Mouse (Mus musculus) right cerebral cortex, postnatal 36 days (tissue): ENCODE results near the gene Trnau1ap.

Experiments
- DNase-seq, 2 experiments: peaks; one replicate each; pipeline ENCODE4 v3.0.0; 2022; ENCODE audit warnings: low spot score in 2 of 2, mixed read lengths in 1 of 2

Gene Trnau1ap

GRCm38 (mm10) chr4:132329115-132329834 lies at the start of gene Trnau1ap:
TSS of gene Trnau1ap (minus strand) at chr4:132329538.
- peak; percentile 71 to 78 for DNase-seq

DNA sequence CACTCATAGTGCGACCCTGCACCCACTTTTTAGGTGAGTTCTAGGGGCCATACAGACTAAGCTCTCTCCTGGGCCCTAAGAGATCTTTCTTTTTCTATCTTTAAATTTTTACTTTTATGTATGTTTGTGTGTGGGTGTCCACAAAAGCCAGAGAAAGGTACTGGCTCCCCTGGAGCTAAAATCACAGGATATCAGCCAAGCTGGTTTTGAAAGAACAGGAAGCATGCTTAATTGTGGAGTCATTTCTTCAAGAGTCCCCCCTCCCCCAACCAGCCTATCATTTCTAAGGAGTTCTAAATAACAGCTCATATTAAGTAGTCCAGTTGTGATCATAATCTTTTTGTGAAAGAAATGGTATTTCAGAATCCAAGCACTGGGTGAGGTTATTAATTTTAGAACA lies 44.5 kb upstream of the Trnau1ap start:
- no peak for DNase-seq

DNA sequence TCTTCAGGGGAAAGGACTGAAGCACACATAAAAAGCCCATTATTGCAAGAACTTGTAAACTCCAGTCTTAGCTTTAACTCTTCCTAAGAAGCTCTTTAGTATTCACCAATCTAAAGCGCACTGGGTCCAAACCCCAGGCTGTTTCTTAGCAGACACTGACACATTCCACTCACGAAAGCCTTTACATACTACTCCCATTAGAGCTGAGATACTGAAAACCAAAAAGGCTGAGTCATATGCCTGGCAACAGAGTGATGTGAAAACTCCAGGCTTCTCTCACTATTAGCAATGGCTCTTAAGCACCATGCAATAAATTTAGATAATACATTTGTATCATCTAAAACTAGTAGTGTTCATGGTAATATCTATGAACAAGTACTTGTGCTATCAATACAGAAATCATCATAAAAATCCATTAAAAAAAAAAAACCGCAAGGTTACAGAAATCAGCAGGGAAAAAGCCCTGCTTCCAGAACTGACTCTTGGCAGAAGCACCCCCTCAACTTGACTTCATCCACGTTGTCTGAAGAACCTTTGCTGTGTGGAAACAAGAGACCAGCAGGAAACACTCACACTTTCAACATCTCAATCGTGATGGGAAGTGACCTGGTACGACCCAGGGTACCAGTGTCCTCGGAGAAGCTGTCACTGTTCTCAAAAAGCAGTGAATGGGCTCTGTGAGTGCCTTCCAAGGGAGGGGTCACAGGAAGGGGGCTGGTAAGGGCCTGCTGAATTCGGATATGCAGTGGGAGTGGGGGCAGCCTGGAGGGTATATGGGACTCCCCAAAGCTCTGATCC lies 40.8 kb upstream of the Trnau1ap start:
- no peak for DNase-seq

DNA sequence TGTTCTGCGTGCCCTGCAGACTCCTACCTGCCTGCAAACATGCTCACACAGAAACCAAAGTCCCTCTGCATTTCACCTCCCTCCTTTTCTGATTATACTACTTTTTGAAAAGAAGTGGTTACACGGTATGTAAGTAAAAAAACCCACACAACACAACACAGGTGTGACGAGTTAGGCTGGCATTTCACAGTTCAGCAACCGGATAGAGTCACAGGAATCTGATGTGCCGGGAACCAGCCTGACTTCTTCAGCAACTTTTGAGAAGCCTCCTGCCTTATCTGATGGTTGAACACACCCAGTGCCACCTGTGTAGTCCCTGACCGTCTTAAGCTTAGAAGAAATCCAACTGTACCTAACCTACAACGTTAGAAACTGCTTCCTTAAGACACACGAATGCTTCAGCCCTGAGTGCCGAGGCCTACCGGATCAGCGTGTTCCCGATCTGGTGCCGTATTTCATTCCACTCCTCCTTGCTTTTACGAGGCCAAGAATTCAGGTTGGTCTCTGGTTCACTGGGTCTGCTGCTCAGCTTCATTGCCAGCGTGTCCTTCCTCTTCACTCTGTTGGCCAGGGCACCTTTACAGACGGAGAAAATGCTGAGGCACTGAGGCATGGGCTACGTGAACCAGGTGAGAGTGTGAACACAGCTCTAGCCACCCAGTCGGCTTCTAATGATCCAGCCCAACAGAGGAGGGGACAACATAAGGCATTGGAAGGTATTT lies 38.3 kb upstream of the Trnau1ap start:
- DNase-seq, result no peak

- no peak for DNase-seq
Observed at GRCm38 (mm10) chr4:132365450-132366060, 36.2 kb upstream of the Trnau1ap start.

DNA sequence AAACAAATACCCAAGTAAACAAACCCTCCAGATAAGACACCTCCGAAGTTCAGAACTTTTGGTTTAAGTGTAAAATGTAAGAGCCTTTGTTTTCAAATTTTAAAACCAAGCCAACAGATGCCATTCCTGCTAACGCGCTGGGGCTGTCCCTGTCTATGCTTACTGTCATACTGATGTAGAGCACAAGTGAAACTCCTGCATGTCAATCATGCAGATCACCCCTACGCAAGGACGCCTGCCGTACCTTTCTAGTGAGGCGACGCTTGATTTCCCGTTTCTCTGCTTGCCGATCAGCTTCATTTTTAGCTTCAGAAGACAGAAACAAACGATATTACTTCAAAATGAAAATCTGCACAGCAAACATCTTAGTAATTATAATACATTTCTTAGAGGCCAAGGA lies 34.1 kb upstream of the Trnau1ap start:
- DNase-seq, result no peak

DNA sequence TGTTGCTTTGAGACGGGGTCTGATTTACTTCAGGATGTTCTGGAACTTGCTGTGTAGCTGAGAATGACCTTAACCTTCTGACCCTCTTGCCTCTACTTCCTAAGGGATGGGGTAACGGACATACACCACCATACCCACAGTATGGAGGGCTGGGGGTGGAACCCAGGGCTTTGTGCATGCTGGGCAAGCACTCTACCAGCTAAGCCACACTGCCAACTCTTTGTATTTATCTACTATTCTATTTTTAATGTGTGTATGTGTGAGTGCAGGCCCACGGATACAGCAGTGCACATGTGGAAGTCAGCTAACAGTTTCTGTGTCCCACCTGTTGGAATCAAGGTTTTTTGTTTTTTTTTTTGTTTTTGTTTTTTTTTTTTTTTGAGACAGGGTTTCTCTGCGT lies 30.2 kb upstream of the Trnau1ap start:
- DNase-seq, result no peak

DNA sequence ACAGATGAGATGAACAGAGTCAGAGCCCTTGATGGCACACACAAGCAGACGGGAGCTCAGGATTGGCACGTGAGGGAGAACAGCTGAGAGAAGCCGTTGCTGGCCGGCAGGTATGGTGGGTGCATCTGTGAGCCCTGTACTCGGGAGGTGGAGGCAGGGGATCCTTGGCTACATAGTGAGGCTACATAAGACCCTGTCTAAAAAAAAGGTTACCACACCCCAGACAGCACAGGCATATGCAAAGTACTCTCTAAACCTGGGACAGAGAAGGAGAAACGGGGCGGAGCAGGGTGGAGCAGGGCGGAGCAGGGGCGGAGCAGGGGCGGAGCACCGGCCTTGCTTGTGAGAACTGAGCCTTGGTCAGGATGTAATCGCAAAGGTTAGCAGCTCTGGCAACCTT lies 26.8 kb upstream of the Trnau1ap start:
- DNase-seq, result no peak

DNA sequence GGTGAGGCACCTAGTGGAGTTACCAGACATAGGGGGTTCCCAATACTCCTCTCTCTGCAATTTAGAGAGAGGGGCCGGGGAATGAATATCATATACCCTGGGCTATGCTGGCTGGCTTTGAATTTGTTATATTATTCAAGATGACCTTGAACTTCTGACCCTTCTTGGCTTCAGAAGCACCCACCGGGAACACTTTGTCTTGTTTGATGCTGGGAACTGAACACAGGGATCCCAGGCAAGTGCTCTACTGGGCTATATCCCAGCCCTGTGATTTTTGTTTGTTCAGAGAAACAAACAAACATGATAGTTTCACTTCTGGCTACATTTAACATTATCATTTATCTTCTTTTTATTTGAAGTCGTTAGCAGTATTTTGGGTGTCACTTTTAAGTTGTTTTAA lies 26.1 kb upstream of the Trnau1ap start:
- no peak for DNase-seq

GRCm38 (mm10) chr4:132354571-132354970 lies 25.2 kb upstream of the Trnau1ap start:
- no peak for DNase-seq

- peak; percentile 85 to 86 for DNase-seq
Observed at GRCm38 (mm10) chr4:132353481-132353885, 24.1 kb upstream of the Trnau1ap start, which contains the start of gene Rcc1. TSS of gene Rcc1 (minus strand) at chr4:132353605.

- DNase-seq, result no peak
Observed at GRCm38 (mm10) chr4:132352739-132353138, 23.4 kb upstream of the Trnau1ap start.

DNA sequence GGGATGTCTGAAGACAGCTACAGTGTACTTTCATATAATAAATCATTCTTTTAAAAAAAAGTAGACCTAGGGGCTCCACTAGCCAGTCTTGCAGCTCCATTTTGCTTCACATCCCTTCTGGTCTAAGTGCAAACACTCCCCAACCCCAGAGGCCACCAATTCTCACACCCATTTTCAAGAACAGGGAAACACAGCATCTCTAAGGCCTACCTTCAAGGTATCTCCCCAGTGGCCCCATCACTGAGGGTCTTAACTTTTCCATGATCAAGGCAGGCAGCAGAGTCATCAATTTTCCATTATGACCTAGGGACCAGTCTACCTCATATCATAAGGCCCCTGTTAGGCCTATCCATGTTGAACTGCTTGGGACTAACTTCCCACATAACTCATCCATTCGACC lies 22.1 kb upstream of the Trnau1ap start:
- no peak for DNase-seq

GRCm38 (mm10) chr4:132350854-132351253 lies 21.5 kb upstream of the Trnau1ap start:
- no peak for DNase-seq

- no peak for DNase-seq
Observed at GRCm38 (mm10) chr4:132350123-132350740, 20.9 kb upstream of the Trnau1ap start.

- DNase-seq, result no peak
Observed at GRCm38 (mm10) chr4:132349495-132350122, 20.3 kb upstream of the Trnau1ap start.

GRCm38 (mm10) chr4:132346661-132347060 lies 17.3 kb upstream of the Trnau1ap start:
- DNase-seq, result no peak

- no peak for DNase-seq
Observed at GRCm38 (mm10) chr4:132346261-132346660, 16.9 kb upstream of the Trnau1ap start.

- no peak for DNase-seq
Observed at GRCm38 (mm10) chr4:132345843-132346212, 16.5 kb upstream of the Trnau1ap start.

DNA sequence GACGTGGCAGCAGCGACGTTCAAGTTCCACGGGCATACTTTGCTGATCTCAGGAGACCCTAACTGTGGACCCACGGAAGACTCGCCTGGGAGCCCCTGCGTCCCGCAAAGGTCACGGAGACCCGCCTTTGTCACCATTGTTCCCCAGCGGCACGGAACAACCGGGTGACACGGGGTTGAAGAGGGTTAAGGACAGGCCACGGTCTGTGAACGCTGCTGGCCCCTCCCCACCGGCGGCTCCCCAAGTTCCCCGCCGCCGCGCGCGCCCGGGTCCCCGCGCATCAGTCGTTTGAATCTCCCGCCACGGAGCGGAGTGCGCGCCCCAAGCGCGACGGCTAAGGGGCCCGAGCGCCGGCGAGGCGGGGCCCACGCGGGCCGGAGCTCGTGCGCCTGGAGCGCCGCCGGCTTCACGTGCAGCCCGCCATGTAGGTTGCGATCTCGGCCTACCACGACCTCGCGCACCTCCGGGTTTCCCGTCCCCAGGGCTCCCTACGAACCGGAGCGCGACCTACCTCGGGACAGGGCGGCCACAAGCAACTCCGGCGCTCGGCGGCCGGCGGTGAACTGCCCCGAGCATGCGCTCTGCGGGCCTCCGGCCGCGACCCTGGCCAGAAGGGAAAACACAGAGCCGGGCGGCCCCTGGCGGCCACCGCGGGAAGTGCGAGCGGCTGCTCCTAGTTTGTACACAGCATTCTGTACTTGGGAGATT lies 16.0 kb upstream of the Trnau1ap start:
- DNase-seq, result peak; percentile 86 to 91
